Mouse (Mus musculus): ENCODE measurements around the gene Swap70.

GRCm38 (mm10) chr7:110272434-110272833 lies 50.9 kb downstream of the Swap70 start:
- TF ChIP-seq POLR2A (IDR thresholded peaks at IDR 0.05; ENCODE audit: control insufficient read depth, low read depth, low read length): no peak
- no peak for TF ChIP-seq CTCF (IDR thresholded peaks at IDR 0.05; ENCODE audit: control insufficient read depth, insufficient read depth, insufficient replicate concordance, low read depth, low read length)

Measured in testis, adult 2 months (tissue).